Mouse (Mus musculus) T-helper 2 cell (primary cell): ENCODE measurements around the gene Pcif1.

Source experiments
- in situ Hi-C: fragments of 300-600 bp; cut with MboI, MseI; formaldehyde crosslinking; loops from one replicate; pipeline ENCODE4 v1.15.1; 2025; ENCODE audit warnings: high pct_unique_total_duplicates

Gene Pcif1

GRCm38 (mm10) chr2:164866741-164867551 is 12.2 kb upstream of the Pcif1 start:
- in situ Hi-C loops: no loop called here

GRCm38 (mm10) chr2:164867566-164867965 is 11.5 kb upstream of the Pcif1 start:
- in situ Hi-C loops: no loop called here

GRCm38 (mm10) chr2:164868491-164868890 is 10.6 kb upstream of the Pcif1 start:
- in situ Hi-C loops: no loop called here

GRCm38 (mm10) chr2:164871602-164872303 is 7.4 kb upstream of the Pcif1 start:
- in situ Hi-C loops: no loop called here

GRCm38 (mm10) chr2:164873621-164874020 is 5.5 kb upstream of the Pcif1 start:
- in situ Hi-C loops: no loop called here

DNA sequence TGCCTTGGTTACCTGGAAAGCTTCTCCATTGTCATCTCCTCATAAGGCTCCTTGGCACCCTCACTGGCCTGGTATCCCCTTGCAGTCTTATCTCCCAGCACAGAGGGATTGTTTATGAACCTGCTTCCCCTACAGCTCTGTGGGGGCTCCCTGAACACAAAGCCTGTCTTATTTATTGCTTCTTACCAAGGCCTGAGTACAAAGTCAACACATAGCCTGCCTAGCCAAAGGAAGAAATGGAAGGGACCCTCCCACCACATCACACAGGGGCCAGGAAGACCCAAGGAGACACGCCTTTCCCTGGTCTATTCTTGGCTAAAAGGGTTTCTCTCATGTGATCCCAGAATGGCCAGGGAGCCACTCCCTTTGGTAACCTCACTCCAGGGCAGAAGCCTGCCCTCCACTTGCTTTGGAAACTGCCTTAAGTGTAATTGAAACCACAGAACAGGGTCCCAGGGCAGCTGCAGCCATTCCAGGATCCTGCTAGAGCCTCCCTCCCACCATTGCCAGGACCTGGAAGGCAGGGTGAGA is 4.8 kb upstream of the Pcif1 start:
- in situ Hi-C loops: no loop called here

DNA sequence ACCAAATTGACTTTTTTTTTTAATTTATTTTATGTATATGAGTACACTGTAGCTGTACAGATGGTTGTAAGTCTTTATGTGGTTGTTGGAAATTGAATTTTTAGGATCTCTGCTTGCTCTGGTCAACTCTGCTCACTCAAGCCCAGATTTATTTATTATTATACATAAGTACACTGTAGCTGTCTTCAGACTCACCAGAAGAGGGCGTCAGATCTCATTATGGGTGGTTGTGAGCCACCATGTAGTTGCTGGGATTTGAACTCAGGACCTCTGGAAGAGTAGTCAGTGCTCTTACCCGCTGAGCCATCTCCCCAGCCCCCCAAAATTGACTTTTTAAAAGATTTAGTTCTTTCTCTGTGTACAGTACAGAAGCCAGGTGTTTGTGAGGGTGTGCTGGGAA is 3.5 kb upstream of the Pcif1 start:
- in situ Hi-C loops: loop anchor here (5.0 kb wide), 1 partner anchor 37 kb away; the partner anchor contains the start of gene Zfp335

- in situ Hi-C loops: loop anchor here (5.0 kb wide), 1 partner anchor 35 kb away; the partner anchor contains the start of gene Zfp335
These were observed 1.5 kb upstream of the Pcif1 start for GRCm38 (mm10) chr2:164877376-164878215.

GRCm38 (mm10) chr2:164878509-164879227 is 436 bp upstream of the Pcif1 start:
- in situ Hi-C loops: loop anchor here (5.0 kb wide), 1 partner anchor 34 kb away; the partner anchor contains the start of gene Zfp335

GRCm38 (mm10) chr2:164879568-164880277 is 619 bp downstream of the Pcif1 start:
- in situ Hi-C loops: loop anchor here (5.0 kb wide), 1 partner anchor 33 kb away; the partner anchor contains the start of gene Zfp335

- in situ Hi-C loops: no loop called here
These were observed 3.5 kb downstream of the Pcif1 start for GRCm38 (mm10) chr2:164882619-164883018.

GRCm38 (mm10) chr2:164885788-164886187 is 6.7 kb downstream of the Pcif1 start:
- in situ Hi-C loops: no loop called here

DNA sequence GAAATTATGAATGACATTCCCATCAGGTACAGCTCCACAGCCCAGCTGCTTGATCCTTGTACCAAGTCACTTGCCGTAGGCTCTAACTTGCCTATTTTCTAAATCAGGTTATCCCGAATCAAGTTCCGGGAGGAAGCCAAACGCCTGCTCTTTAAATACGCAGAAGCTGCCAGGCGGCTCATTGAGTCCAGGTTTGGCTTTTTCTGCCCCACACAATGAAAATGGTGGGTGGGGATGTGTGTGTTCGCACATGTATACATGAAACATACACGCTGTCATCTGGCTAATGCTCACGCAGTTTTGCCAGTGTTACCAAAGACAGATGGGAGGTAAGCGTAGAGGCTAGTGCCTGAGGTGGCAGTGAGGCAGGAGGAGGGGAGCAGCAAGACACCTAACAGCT is 7.5 kb downstream of the Pcif1 start:
- in situ Hi-C loops: no loop called here

- in situ Hi-C loops: no loop called here
These were observed 9.9 kb downstream of the Pcif1 start for GRCm38 (mm10) chr2:164888996-164889395.

GRCm38 (mm10) chr2:164889960-164890359 is 10.9 kb downstream of the Pcif1 start:
- in situ Hi-C loops: no loop called here

DNA sequence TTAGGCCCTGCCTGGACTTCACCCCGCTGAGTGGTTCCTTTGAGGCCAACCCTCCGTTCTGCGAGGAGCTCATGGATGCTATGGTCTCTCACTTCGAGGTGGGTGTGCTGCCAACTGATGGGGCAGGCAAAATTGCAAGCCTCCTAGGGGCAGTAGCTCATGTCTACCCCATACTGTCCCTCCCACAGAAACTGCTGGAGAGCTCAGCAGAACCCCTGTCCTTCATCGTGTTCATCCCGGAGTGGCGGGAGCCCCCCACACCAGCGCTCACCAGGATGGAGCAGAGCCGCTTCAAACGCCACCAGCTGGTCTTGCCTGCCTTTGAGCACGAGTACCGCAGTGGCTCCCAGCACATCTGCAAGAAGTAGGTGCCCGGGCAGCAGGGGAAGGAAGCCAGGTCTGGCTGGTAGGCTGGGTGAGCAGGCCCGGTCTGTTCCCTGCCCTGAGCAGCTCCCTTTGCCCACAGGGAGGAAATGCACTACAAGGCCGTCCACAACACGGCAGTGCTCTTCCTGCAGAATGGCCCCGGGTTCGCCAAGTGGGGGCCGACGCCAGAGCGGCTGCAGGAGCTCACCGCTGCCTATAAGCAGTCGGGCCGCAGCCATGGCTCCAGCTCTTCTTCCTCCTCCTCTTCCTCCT is 11.4 kb downstream of the Pcif1 start:
- in situ Hi-C loops: no loop called here

GRCm38 (mm10) chr2:164891056-164891834 is 12.1 kb downstream of the Pcif1 start:
- in situ Hi-C loops: no loop called here

DNA sequence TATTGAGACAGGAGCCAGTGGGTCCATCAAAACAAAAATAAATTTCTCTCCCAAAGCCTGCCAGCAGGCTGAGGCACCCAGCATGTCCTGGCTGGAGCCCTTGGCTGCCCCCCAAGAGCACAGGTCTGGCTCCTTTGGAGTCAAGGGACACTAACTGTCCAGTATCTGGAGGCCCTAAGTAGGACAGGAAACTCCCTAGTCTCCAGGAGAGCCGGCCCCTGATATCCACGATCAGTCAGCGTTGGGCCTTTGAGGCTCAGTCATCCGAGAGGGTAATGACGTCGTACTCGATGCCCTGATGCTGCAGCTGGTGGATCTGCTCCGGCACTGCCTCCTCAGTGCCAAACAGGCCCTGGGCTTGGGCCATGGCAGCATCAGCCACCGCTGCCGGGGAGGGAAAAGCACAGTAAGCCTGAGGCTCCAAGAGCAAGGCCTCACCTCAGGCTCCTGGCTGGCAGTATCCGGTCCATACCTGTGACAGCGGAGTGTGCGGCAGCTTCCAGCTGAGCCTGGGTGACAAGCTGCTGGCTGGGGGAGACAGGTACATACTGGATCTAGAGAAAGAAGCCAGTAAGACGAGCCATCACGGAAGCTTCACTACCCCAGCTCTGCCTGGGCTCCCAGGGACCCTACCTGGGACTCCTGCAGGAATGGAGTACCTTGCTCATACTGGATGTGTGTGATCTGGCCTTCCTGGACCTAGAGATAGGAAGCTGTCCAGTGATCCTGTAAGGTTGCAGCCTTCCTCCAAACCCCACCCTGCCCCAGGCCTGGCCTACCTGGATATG is 13.0 kb downstream of the Pcif1 start:
- in situ Hi-C loops: no loop called here
